Mouse (Mus musculus) gastrocnemius, adult 2 months (tissue): ENCODE data around the gene Sell. TPM values are rescaled to one million over a fixed set of nuclear protein-coding genes. Genes with fewer than 3 reads are reported as not detected.

Experiments
- DNase-seq: peaks from one replicate; pipeline ENCODE4 v3.0.0; 2022
- H3K27ac ChIP-seq: fragments of 200-600 bp; 2 replicates; pipeline ENCODE4 v1.8.1; 2022; ENCODE audit warnings: mild to moderate bottlenecking
- H3K4me3 ChIP-seq: fragments of 200-600 bp; 2 replicates; pipeline ENCODE4 v1.8.1; 2022; ENCODE audit warnings: mild to moderate bottlenecking, moderate library complexity
- CTCF ChIP-seq: fragments of 200-600 bp; IDR thresholded peaks from 2 replicates; pipeline ENCODE4 v1.8.1; 2022; ENCODE audit warnings: antibody characterized with exemption, mild to moderate bottlenecking, moderate library complexity
- intact Hi-C: fragments of 180-260 bp; cut with DNase I; formaldehyde crosslinking; loops from one replicate; pipeline ENCODE4 v1.15.1; 2025
- total RNA-seq, 2 experiments: library from RNA; stranded (reverse); gene quantifications; 2 replicates each; pipeline ENCODE4 v1.2.3; 2021

Gene Sell
- total RNA-seq, 2 experiments from 2014 or later: 0.15 TPM; not detected in 1

DNA sequence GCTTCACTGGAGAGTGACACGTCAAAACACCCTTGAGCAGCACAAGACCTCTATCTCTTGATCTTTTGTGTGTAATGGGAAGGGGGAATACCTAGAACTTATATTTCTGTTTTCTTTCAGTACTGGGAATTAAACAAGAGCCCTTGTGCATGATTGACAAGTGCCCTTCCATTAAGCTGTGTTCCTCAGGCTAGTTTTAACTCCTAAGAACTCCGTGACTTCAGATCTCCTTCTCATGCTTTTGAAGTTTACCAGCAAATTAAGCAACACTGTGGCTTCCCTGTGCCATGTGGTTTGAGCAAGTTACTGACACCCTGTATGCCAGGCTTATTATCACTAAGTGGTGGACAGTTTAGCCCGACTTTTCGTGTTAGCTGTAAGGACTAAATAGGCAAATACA is 21.3 kb downstream of the Sell start:
- TF ChIP-seq CTCF: no peak

DNA sequence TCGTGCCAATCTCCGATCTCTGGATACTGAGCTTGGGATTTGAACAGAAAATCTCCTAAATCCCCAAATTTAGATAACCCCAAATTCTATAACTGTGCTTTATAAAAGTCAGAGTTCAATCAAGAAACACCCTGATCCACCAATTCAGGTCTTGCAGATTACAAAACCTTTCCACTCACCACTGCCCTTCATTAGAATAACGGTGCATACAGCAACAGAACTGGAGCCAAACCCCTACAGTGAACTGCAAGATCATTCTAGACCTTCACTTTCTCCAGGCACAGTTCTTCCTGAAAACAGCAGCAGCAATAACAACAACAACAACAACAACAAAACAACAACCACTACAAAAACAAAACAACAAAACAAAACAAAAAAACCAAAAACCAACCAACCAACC is 25.0 kb downstream of the Sell start:
- no peak for TF ChIP-seq CTCF
- intact Hi-C loops: no loop called here
- Histone ChIP-seq H3K27ac (no peak overlapping the region), H3K4me3 (no peak overlapping the region)
- no peak for DNase-seq

More for the DNA sequence above, 21.3 kb downstream of the Sell start:
- intact Hi-C loops: no loop called here
- Histone ChIP-seq H3K4me3 (no peak overlapping the region), H3K27ac (no peak overlapping the region)
- DNase-seq: no peak

DNA sequence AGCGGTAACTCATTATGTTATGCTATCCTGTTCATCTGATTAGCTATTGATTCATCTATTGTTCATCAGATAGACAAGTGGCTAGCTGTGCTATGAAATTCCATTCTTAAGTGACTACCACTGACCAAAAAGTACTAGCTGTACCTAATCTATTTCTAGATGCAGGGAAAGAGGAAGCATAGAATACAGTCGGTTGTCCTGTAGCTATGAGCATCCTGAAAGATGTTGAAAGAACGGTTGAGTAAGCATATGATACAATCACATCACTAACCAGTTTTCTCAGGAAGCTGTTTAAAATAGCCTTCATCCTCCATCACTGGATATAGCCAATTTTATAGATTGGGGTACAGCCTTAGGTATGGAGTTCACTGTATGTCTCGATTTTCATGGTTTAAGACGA is 26.1 kb downstream of the Sell start:
- no peak for DNase-seq
- TF ChIP-seq CTCF: no peak

DNA sequence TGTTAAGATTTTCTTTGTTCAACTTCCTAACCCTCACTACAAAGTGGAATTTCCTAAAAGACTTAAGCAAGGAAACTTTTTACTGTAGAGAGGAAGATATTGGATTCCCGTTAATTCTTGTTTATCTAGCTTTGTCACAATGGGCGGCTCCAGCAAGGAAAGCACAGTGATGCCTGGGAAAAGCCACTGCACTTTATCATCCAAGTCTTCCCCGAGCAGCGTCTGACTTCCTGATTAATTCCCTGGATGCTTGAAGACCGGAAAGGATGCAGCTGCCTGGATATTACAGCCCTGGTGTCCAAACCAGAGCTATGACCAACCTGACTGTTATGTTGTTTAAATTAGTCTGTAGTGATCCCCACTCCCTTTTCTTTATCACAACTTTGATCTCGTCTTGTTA is 35.0 kb downstream of the Sell start:
- no peak overlapping the region for H3K4me3 ChIP-seq
- DNase-seq: no peak
- TF ChIP-seq CTCF: no peak
- no peak overlapping the region for H3K27ac ChIP-seq
- intact Hi-C loops: no loop called here

More for the DNA sequence above, 26.1 kb downstream of the Sell start:
- no peak overlapping the region for H3K4me3 ChIP-seq
- intact Hi-C loops: no loop called here
- no peak overlapping the region for H3K27ac ChIP-seq

DNA sequence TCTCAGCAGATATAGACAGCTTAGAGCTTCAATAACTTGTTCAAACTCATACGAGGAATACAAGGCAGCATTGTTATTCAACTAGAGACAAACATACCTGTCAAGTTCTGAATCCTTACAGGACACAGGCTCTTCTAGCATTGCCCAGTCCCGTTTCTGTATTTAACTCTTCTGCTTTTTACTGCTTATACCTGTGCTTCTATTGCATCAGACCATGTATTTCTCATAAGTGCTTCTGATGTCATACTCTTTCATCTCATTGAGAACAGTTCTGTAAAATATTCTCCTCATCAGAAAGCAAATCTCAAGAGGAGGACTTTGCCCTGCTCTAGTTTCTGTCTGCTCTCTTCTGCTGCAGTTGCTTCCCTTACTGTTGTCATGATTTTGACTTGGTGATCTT is 36.1 kb downstream of the Sell start:
- DNase-seq: no peak
- no peak for TF ChIP-seq CTCF
- Histone ChIP-seq H3K4me3 (no peak overlapping the region), H3K27ac (no peak overlapping the region)
- intact Hi-C loops: no loop called here

DNA sequence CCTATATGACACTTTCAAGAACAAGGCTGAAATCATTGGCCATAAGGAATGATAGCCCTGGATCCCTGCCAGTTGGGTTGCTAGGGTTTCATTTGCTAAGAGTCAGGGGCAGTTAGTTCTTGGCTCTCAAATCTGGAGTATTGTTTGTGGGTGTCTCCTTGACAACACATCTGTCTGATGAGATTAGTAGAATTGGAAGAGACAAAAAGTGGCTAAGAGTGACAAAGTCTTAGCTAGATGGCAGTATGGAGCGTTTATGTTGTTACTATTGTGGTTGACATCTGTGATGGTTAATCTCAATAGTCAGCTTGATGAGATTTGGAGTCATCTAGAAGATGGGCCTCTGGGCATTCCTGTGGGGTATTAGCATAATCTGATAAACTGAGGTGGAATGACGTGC is 36.6 kb downstream of the Sell start:
- no peak overlapping the region for H3K27ac ChIP-seq
- TF ChIP-seq CTCF: no peak
- intact Hi-C loops: no loop called here
- no peak overlapping the region for H3K4me3 ChIP-seq
- no peak for DNase-seq

DNA sequence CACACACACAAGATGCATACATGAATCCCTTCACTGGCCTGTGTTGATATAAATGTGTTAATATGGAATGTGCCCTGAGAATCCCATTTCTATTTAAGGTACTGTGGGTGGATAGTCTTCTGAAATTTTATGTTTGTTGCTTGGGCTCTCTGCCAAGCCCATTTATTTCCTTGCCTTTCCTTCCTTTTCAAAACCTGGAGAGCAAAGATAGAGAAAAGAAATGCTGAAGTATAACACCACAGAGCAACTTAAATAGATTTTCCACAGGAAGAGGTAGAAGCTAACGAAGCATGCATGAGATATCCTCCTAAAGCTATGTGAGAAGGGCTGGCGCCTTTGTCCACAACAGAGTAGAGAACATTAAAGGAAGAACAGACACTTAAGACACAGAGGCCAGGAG is 48.0 kb downstream of the Sell start:
- no peak overlapping the region for H3K27ac ChIP-seq
- intact Hi-C loops: no loop called here
- DNase-seq: no peak
- H3K4me3 ChIP-seq: no peak overlapping the region
- TF ChIP-seq CTCF: no peak

DNA sequence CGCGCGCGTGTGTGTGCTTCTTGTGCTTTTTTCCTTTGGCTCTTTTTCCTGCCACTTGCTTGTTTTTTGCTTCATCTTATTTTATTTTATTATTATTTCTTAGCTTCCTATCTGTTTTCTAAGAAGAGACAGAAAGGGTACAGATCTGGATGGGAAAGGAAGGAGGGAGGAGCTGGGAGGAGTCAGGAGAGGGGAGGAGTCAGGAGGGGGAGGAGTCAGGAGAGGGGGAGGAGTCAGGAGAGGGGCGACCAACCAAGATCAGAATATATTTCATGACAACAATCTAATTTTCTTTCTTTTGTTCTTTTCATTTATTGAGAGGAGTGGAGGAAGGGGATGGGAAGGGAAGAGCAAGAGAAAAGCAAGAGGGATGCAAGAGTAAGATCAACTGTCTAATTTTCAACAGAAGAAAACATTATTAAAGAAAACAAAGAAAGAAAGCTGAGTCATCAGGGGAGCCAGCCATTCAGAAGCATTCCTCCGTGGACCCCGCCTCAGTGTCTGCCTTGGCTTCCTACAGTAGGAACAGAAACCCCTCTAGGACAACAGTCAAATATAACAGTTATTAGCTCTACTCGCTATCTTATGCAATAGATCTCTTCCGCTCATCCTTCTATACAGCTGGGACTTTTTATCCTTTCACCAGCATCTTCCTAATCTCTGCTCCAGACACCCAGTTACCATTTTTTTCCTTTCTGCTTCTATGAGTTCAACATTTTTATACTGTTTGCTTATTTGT is 49.0 kb downstream of the Sell start:
- DNase-seq: no peak
- Histone ChIP-seq H3K27ac (no peak overlapping the region), H3K4me3 (no peak overlapping the region)
- intact Hi-C loops: no loop called here
- TF ChIP-seq CTCF: no peak

DNA sequence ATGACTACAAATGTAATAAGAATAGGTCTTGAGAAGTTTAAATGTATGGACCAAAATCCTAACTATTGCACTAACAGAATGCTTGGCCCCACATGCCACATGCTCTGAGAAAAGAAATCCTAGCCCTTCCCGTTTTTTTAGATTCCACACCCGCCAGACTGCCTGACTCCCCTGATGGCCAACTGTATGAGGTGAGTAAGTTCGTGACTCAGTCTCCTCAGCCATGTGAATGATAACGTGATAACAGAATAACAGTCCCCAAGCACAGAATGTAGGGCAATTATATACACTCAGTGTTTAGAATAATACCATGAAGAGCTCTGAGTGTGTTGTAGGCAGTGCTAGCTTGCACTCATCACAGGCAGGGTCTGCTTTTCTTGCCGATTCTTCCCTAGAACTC is 52.5 kb downstream of the Sell start:
- Histone ChIP-seq H3K4me3 (no peak overlapping the region), H3K27ac (no peak overlapping the region)
- no peak for DNase-seq
- intact Hi-C loops: no loop called here
- TF ChIP-seq CTCF: no peak

DNA sequence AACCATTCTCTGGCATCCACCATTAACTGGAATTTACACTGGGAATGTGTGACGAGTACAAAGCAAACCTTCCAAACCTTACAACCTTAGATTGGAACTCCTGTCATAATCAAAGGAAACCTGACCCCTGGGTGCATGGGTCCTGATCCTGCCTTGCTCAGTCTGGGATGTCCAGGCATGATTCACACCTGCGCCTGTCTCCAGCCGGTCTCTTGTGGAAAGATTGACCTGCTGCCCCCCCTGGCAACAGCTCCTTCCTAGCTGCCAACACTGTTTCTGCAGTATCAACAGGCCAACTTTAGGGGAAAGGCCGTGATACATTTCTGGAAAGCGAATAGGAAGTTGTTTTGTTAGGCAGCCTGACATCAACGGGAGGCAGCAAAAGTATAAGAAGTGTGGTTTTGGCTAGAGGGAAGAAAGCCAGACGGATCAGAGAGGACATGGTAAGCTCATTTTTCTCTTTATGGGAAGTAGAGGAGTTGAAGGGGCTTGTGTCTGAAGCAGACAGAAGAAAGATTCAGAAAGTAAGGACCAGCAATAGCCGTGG is 53.2 kb downstream of the Sell start, which contains the start of gene Selp:
Gene Selp, plus strand, starts transcription at position 318 of the 547 bp plus-strand sequence.
- no peak within 1 kb of the TSS; the same call in 1 of the 2 replicates for H3K4me3 ChIP-seq
- intact Hi-C loops: no loop called here
- TF ChIP-seq CTCF: no peak
- no peak for DNase-seq
- no peak within 1 kb of the TSS for H3K27ac ChIP-seq

DNA sequence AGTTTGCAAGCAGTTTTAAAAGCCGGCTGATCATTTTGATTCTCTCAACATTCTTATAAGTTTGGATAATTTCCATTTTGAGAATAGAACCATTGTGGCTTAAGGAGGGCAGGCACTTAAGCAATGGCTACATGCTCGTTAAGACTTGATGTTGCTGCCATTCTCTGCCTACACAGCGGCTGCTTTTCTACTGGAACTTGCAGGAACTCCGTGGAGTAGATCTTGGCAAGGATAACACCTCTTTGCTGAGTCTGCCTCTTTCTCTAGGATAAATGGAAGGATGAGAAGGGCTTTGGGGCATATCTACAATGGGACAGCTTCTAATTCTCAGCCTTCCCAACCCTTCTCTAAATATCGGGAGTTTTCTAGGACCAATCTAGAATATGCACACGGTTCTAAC is 53.9 kb downstream of the Sell start:
- Histone ChIP-seq H3K27ac (no peak overlapping the region), H3K4me3 (no peak overlapping the region; the same call in 1 of the 2 replicates)
- intact Hi-C loops: no loop called here
- no peak for DNase-seq
- no peak for TF ChIP-seq CTCF

DNA sequence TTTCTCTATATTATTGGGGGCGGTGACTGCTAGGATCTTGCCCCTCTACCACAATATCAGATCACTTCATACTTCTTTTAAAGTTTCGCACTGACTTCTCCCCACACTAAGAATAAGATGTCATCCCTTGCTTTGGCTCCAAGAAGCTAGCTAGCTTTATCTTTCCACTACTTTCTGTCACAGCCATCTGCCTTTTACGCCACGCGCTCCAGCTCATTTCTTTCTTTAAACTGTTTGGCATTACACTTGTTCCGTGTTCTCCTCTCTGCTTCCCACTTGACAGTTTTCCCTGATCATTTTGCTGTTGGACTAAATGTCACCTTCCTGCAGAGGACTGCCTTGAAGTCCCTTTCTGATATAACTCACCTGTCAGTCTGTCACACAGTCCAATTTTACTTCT is 56.1 kb downstream of the Sell start:
- Histone ChIP-seq H3K4me3 (no peak overlapping the region), H3K27ac (no peak overlapping the region)
- TF ChIP-seq CTCF: no peak
- no peak for DNase-seq
- intact Hi-C loops: no loop called here

DNA sequence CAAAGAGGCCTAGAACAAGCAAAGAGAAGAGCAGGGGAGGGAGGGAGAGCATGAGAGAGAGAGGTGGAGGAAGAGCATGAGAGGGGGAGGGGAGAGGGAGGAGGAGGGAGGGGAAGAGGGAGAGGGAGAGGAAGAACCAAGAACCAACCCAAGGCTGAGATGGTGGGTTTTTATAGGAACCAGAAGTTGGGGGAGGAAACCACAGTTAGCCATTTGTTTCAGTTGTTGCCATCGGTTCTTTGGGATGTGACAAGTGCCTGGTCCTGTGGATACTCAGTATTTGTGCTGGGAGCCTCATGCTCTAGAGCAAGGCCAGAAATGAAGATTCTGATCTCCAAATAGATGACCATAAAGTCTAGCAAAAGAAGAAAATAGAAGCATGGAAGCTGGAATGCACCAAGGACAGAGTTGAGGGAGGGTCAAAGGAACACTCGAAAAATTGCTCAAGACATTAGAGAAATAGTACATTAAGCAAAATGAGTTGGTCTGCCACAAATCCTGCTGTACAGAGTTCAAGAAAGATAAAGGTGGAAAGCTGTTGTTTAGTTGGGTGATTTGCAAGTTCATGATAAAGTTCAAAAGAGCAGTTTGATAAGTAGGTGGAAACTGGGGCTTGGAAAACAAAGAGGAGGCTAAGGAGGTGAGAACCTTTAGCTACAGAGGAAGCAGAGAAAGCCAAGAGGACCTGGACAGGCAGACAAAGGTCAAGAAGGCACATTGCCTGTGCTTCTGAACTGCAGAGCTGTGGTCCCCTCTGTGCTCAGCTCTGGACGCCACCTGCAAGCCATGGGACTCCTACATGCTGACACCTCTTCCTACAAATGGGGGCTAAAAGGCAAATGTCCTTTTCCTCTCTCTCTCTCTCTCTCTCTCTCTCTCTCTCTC is 58.4 kb downstream of the Sell start:
- DNase-seq: no peak
- H3K27ac ChIP-seq: no peak overlapping the region
- no peak overlapping the region for H3K4me3 ChIP-seq
- TF ChIP-seq CTCF: no peak
- intact Hi-C loops: no loop called here
